Mouse (Mus musculus): Measurements from ENCODE around the gene Mcm5.

Gene Mcm5

GRCm38 (mm10) chr8:75157471-75158230 is 48.3 kb downstream of the Mcm5 start:
- DNase-seq (ENCODE audit: low spot score in 2 of 2): no peak

GRCm38 (mm10) chr8:75169363-75169762 is 60.0 kb downstream of the Mcm5 start:
- peak in 1 of 2 experiments; percentile 34 for DNase-seq (ENCODE audit: low spot score in 2 of 2)

GRCm38 (mm10) chr8:75172009-75172685 is 62.8 kb downstream of the Mcm5 start:
- no peak for DNase-seq (ENCODE audit: low spot score in 2 of 2)
